Mouse (Mus musculus) embryonic facial prominence, embryonic 12.5 days (tissue): ENCODE measurements around the gene Slc12a8. TPM values are rescaled to one million over a fixed set of nuclear protein-coding genes. Genes with fewer than 3 reads are reported as not detected.

Experiments used
- ATAC-seq: fragments of 200-750 bp; cut with Nextera tagmentation; 2 replicates; pipeline ENCODE4 v1.8.0; 2017; ENCODE audit not compliant: insufficient number of reproducible peaks, insufficient read depth, low FRiP score, low TSS enrichment
- H3K27ac ChIP-seq: fragments of 300-500 bp; sonication (generic); 2 replicates; pipeline ENCODE4 v1.5.1; 2016; ENCODE audit warnings: mild to moderate bottlenecking
- H3K27me3 ChIP-seq: fragments of 300-500 bp; sonication (generic); 2 replicates; pipeline ENCODE4 v1.6.1; 2016; ENCODE audit warnings: mild to moderate bottlenecking, moderate library complexity
- H3K36me3 ChIP-seq: fragments of 300-500 bp; sonication (generic); 2 replicates; pipeline ENCODE4 v1.6.1; 2016; ENCODE audit warnings: mild to moderate bottlenecking
- H3K4me1 ChIP-seq: fragments of 300-500 bp; sonication (generic); 2 replicates; pipeline ENCODE4 v1.6.1; 2016
- H3K4me2 ChIP-seq: fragments of 300-500 bp; sonication (generic); replicated peaks from 2 replicates; pipeline ENCODE4 v1.6.1; 2016; ENCODE audit warnings: mild to moderate bottlenecking, moderate library complexity
- H3K4me3 ChIP-seq: fragments of 300-500 bp; sonication (generic); 2 replicates; pipeline ENCODE4 v1.5.1; 2016; ENCODE audit warnings: mild to moderate bottlenecking
- H3K9ac ChIP-seq: fragments of 300-500 bp; sonication (generic); 2 replicates; pipeline ENCODE4 v1.6.1; 2016; ENCODE audit warnings: mild to moderate bottlenecking, moderate library complexity
- H3K9me3 ChIP-seq: fragments of 300-500 bp; sonication (generic); 2 replicates; pipeline ENCODE4 v1.6.1; 2016; ENCODE audit warnings: mild to moderate bottlenecking, moderate library complexity
- WGBS: fragments of 180-500 bp; shearing (Covaris S2); methylation state at CpG from one replicate; pipeline ENCODE4 v1.1.7; 2016; 5-methylcytosine and 5-hydroxymethylcytosine counted together
- polyA plus RNA-seq: library from polyadenylated mRNA; unstranded; fragments of >200 nt; fragmentation: Nextera tagmentation; extraction: Ambion mirVana; gene quantifications from 2 replicates; pipeline ENCODE4 v1.2.1, GENCODE M21; 2016

The Slc12a8 gene
- polyA plus RNA-seq, 1 experiment from 2014 or later: 0.65 TPM

DNA sequence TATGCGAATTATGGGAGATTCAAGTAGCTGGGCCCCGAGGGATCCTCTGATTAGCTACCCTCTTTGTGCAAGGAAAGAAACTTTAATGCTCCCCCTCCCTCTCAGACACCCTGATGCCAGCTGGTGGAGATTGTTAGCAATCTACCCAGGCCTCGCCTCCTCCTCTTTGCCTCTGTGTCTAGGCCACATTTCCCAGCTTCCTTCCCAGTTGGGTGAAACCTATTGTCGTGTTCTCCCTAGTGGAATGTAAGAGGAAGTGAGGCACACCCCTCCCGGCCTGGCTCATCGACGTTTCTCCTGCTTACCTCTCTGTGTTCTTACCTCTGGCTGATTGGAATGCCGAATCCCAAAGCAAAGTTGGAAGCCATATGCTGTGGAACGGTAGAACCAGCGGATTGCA, 163.7 kb downstream of the Slc12a8 start:
- H3K4me2 ChIP-seq: no peak overlapping the region
- ATAC-seq: no peak
- H3K9ac ChIP-seq: no peak overlapping the region
- no peaks in the 10 kb centered on the region for H3K36me3 ChIP-seq
- H3K27me3 ChIP-seq: no peaks in the 10 kb centered on the region
- H3K9me3 ChIP-seq: no peaks in the 10 kb centered on the region
- 66% methylated on average over 10 of the region's 10 CpGs for WGBS
- H3K27ac ChIP-seq: no peak overlapping the region
- no peak overlapping the region for H3K4me3 ChIP-seq
- H3K4me1 ChIP-seq: peaks cover 10% of the 10 kb centered on the region

GRCm38 (mm10) chr16:33681661-33682060, 164.5 kb downstream of the Slc12a8 start:
- Histone ChIP-seq H3K9me3 (no peaks in the 10 kb centered on the region), H3K27me3 (no peaks in the 10 kb centered on the region), H3K27ac (no peak overlapping the region), H3K36me3 (no peaks in the 10 kb centered on the region), H3K4me3 (no peak overlapping the region), H3K4me1 (peaks cover 18% of the 10 kb centered on the region), H3K4me2 (no peak overlapping the region), H3K9ac (no peak overlapping the region)
- no peak for ATAC-seq

DNA sequence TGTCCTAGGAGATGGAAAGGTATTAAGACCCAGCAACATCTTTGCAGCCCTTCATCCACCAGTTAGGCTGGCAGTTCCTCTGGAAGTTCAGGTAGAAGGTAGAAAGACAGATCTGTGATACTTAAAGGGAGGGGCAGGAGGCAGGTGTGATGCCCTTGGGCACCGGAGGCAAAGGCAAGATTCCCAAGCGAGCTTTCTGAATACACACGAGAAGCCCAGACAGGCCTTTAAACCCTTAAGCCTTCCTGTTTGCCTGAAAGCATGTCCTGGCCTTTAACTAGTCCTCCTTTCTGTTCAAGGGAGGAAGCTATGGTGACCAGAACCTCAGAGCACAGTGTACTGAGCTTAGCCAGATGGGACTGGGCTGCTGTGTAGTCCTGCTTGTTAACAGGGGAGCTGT, 165.5 kb downstream of the Slc12a8 start:
- ATAC-seq: no peak
- Histone ChIP-seq H3K4me2 (no peak overlapping the region), H3K4me1 (peaks cover 25% of the 10 kb centered on the region), H3K9me3 (no peaks in the 10 kb centered on the region), H3K27me3 (no peaks in the 10 kb centered on the region), H3K36me3 (no peaks in the 10 kb centered on the region), H3K9ac (no peak overlapping the region), H3K27ac (no peak overlapping the region), H3K4me3 (no peak overlapping the region)
- 77% methylated on average over 3 of the region's 3 CpGs for WGBS

GRCm38 (mm10) chr16:33683206-33684161, 166.4 kb downstream of the Slc12a8 start:
- H3K36me3 ChIP-seq: no peaks in the 10 kb centered on the region
- peak overlapping the region; percentile 90 for H3K4me2 ChIP-seq
- H3K9ac ChIP-seq: peak overlapping the region; percentile 94; the same call in 1 of the 2 replicates
- WGBS: 67% methylated on average over 13 of the region's 13 CpGs
- H3K27me3 ChIP-seq: no peaks in the 10 kb centered on the region
- H3K27ac ChIP-seq: no peak overlapping the region
- no peak for ATAC-seq
- H3K4me3 ChIP-seq: peak overlapping the region; percentile 85
- no peaks in the 10 kb centered on the region for H3K9me3 ChIP-seq
- peaks cover 28% of the 10 kb centered on the region for H3K4me1 ChIP-seq

DNA sequence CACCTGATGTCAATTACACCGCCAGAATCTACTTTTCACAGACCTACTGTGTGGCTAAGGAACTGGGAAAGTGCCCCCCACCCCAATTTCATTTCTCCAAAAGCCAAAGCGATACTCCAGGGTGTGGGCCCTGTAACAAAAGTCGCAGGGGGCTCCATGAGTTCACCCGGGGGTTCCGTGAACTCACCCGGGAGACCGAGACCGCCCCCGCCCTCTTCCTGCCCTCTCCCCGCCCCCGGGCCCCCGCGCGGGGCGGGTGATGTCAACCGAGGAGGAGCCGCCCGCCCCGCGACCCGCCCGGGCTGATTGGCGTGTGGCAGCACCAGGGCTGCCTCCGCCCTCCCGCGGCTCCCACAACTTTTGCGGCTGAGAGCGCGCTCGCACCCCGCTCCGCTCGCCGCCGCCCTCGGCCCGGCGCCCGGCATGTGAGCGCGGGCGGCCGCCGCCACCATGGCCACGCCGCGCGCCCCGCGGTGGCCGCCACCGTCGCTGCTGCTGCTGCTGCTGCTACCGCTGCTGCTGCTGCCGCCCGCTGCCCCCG, 167.1 kb downstream of the Slc12a8 start, which contains the start of gene Heg1:
Gene Heg1, plus strand, starts transcription at position 209 of the 541 bp plus-strand sequence.
- H3K4me1 ChIP-seq: peaks cover 28% of the 10 kb centered on the region
- no peaks in the 10 kb centered on the region for H3K36me3 ChIP-seq
- peak within 1 kb of the TSS; percentile 94 for H3K9ac ChIP-seq
- H3K9me3 ChIP-seq: no peaks in the 10 kb centered on the region
- H3K27ac ChIP-seq: peak within 1 kb of the TSS; percentile 47
- peak within 1 kb of the TSS; percentile 90 for H3K4me2 ChIP-seq
- H3K4me3 ChIP-seq: peak within 1 kb of the TSS; percentile 85
- no peaks in the 10 kb centered on the region for H3K27me3 ChIP-seq
- peak; percentile 70; the same call in 1 of the 2 replicates for ATAC-seq
- 2% methylated on average over 46 of the region's 57 CpGs for WGBS

GRCm38 (mm10) chr16:33684703-33685701, 167.9 kb downstream of the Slc12a8 start:
- Histone ChIP-seq H3K4me3 (peak overlapping the region; percentile 85), H3K27ac (peak overlapping the region; percentile 47), H3K4me2 (peak overlapping the region; percentile 90), H3K27me3 (no peaks in the 10 kb centered on the region), H3K4me1 (peaks cover 28% of the 10 kb centered on the region), H3K9ac (peak overlapping the region; percentile 94), H3K36me3 (no peaks in the 10 kb centered on the region), H3K9me3 (no peaks in the 10 kb centered on the region)
- no peak for ATAC-seq
- 2% methylated on average over 33 of the region's 46 CpGs for WGBS

- Histone ChIP-seq H3K4me3 (peak overlapping the region; percentile 85; the same call in 1 of the 2 replicates), H3K27me3 (no peaks in the 10 kb centered on the region), H3K4me2 (peak overlapping the region; percentile 90), H3K36me3 (no peaks in the 10 kb centered on the region), H3K9ac (no peak overlapping the region), H3K27ac (no peak overlapping the region), H3K4me1 (peaks cover 28% of the 10 kb centered on the region), H3K9me3 (no peaks in the 10 kb centered on the region)
- 91% methylated on average over 1 of the region's 1 CpGs for WGBS
- ATAC-seq: no peak
Observed at GRCm38 (mm10) chr16:33686056-33686455, 168.9 kb downstream of the Slc12a8 start.

DNA sequence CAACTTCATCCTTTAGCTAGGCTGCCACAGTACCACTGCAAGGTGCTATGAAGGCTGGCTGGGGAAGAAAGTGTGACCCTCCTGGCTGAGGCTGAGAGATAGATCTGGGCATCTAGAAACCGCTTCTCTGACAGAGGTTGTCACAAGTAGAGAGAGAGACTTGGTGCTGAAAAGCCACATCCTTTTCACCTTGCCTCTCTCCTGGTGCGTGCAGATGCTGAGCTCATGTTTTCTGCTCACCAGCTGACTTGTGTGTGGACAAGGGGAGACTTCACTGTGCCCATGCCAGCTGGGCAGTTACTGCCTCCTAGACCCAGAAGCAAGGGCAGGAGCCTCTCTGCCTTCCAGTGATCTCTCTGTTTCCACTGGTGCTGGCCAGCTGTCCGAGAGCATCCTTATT, 170.6 kb downstream of the Slc12a8 start:
- no peak overlapping the region for H3K4me3 ChIP-seq
- no peaks in the 10 kb centered on the region for H3K36me3 ChIP-seq
- no peak overlapping the region for H3K27ac ChIP-seq
- H3K27me3 ChIP-seq: no peaks in the 10 kb centered on the region
- WGBS: 78% methylated on average over 3 of the region's 3 CpGs
- no peak for ATAC-seq
- no peak overlapping the region for H3K4me2 ChIP-seq
- H3K9me3 ChIP-seq: no peaks in the 10 kb centered on the region
- no peak overlapping the region for H3K9ac ChIP-seq
- H3K4me1 ChIP-seq: peaks cover 28% of the 10 kb centered on the region

DNA sequence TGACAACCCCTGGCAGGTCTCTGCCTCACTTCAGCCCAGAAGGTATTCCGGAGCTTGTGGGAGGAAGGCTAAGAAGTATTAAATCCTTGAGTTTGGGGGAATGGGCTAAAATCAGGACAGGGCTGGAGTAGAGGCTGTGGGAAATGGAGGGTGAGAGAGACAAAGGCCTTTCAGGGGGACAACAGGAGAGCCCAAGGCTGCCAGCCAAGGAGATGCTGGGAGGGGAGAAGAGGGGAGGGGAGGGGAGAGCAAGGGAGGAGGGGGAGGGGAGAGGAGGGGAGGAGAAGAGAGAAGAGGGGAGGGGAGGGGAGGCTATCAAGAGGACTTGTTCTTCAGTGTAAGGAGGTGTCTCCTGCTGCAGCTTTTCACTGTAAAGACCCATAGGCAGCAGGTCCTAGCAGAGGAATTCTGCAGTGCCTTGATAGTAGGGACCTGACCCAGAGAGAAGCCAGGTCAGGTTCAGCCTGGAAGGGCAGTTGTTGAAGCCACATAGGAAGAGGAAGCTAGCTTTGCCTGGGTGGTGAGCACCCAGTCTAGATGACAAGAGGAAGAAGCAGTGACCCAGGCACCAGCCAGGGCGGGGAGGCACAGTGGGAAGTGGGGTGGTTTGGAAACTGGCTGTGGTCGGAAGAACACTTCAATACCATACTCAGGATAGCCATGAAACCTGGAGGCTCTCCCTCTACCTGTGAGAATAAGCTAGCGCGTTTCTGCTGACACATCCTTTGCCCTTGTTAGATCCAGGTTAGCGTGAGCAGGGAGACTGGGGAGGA, 174.0 kb downstream of the Slc12a8 start:
- Histone ChIP-seq H3K9ac (no peak overlapping the region), H3K36me3 (no peaks in the 10 kb centered on the region), H3K9me3 (no peaks in the 10 kb centered on the region), H3K27ac (no peak overlapping the region), H3K4me2 (no peak overlapping the region), H3K27me3 (no peaks in the 10 kb centered on the region), H3K4me1 (peaks cover 16% of the 10 kb centered on the region), H3K4me3 (no peak overlapping the region)
- no peak for ATAC-seq
- 87% methylated on average over 6 of the region's 6 CpGs for WGBS

DNA sequence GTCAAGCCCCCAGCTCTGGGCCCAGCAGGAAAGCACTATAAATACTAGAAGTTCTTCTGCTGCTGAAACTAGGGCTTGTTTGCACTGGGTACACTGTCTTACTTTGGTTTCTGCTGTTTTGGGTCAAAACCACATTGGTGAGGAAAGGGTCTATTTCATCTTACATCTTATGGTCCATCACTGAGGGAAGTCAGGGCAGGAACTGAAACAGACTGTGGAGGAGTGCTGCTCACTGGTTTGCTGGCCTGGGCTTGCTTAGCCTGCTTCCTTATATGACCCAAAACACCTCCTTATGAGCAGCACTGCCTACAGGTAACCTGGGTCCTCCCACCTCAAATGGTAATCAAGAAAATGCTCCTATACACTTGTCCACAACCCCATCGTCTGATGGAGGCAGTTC, 176.4 kb downstream of the Slc12a8 start:
- Histone ChIP-seq H3K36me3 (no peaks in the 10 kb centered on the region), H3K4me2 (no peak overlapping the region), H3K4me3 (no peak overlapping the region), H3K9me3 (no peaks in the 10 kb centered on the region), H3K9ac (no peak overlapping the region), H3K27ac (no peak overlapping the region), H3K27me3 (no peaks in the 10 kb centered on the region), H3K4me1 (peaks cover 15% of the 10 kb centered on the region)
- WGBS: 85% methylated on average over 1 of the region's 1 CpGs
- ATAC-seq: no peak
